Mouse (Mus musculus): Measurements from ENCODE around the gene Immp2l.

Gene Immp2l

DNA sequence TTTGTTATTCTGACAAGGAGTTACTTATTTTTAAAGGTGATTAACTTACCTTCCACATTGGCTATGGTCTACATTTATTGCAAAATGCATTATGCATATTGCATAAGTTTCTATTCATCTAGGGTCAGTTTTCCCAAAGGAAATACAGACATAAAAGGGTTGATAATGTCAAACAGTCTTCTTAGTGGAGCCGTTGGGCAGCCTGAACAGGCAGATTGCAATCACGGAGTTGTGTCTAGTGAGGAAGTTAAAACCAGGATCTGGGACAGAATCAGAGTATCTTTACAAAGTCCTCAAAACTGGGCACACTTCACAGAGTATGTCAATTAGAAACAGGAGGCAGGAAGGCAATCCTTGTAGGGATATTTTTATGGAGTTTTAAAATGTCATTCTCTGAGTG, 300.5 kb downstream of the Immp2l start:
- no peak for DNase-seq

DNA sequence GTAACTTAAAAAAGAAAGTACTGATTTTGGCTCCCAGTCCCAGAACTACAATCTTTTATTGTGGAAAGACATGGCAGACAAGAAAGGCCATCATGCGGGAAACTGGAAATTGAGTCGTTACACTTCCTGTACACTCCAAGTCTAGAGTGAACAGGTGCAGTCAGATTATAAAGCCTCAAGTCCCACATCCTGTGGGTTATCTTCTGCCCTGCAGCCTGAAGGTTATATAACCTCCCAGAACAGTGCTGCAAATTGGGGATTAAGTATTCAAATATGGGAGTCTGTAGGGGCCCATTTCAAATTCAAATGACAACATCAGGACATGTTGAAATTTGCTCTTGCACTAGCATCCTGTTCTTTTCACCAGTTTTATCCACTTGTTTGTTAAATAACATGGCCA, 301.9 kb downstream of the Immp2l start:
- no peak for DNase-seq

DNA sequence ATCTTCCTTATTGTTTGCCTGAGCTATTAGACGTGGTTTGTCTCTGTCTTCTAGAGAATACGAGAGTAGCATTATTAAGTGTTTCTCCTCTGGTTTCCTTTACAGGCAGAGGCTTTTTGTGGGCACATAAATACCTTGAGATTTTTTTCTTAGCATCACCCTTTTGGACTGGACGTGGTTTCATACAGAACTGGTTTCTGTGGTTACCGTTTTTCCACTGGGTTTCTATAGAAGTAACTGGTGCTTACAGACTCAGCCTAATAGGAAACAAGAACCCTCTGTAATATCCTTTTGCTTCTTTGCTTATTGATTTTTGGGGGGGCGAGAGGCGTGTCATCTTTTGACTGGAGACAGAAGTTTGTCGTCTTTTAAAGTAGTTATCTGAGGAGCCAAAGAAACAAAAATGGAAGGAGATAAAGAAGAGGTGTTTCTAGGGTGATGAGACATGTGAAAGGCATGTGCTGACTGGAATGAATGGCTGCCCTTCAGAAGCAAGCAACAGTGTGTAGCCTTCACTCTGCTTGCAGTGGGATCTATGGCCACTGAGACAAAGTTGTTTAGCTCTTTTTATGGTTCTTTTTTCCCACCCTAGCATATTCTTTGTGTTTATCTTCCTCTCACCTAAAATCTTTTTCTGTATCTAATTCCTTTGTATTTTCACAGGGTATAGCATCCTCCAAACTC, 307.2 kb downstream of the Immp2l start:
- DNase-seq = no peak

DNA sequence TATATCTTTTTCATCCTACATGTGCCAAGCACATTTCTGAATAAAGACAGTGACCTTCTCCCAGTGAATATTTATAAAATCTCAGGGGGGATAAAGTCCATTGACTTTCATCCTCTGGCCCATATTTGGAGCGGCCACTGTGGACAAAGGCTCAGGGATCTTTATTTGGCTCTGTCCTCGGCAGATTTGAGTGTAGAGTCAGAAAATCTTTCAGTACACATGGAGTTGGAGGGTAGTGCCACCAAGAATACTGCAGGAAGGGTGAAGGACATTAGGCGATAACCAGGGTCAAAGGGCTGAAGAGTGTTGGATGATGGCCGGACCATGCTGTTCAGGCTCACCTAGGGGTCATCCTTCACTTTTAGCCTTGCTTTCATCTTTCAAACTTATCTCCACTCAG, 321.7 kb downstream of the Immp2l start:
- no peak for DNase-seq

DNA sequence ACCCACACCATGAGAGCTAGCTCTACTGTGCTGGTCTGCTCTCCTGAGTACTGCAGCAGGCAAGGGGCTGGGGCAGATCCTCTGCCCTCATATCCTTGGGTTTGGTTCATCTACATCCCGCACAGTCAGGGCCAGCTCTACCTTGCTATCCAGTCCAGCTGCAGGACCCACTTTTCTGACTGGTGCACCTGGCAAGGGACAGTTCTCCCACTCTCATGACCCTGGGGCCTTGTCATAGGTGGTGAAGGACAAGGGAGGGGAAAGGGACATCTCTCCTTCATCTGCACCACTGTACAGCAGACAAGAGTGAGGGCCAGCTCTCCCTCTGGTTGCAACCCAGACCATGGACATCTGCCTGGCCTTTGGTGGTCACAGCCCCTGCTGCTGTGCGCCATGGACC, 323.6 kb downstream of the Immp2l start:
- DNase-seq = no peak

DNA sequence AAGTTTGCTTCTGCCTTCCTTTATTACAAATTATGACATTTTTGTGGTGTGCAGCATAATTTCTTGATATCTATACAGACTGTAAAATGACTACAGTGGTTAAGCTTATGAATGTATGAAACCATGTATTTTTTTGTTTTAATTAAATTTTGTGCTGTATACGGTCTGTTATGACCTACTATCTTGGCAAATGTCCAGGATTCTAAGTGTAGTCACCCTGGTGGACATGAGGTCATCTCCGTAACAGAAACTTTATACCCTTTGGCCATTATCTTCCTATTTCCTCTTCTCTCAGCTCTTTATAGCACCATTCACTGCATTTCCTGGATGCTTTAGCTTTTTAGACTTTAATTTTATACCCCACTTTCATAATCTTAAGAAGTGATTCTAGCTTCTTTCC, 325.5 kb downstream of the Immp2l start:
- DNase-seq = no peak

DNA sequence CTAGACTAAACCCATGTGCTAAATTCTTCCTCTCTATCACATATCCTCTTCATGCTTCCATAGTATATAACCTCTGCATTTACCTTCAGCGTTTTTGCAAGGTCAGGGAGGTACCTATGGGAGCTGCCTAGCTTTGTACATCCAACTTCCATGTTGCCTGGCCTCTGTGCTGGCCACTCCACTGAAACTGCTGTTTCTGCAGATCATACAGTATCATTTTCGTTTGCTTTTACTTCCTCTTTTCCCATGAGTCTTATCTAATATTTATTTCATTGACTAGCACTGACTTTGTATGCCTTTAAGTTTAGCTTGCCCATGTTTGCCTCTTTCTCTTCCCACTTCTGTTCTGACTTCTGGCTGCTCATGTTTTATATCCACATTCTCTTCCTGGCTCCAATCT, 325.9 kb downstream of the Immp2l start:
- DNase-seq = no peak

GRCm38 (mm10) chr12:41351275-41351674, 327.4 kb downstream of the Immp2l start:
- no peak for DNase-seq

DNA sequence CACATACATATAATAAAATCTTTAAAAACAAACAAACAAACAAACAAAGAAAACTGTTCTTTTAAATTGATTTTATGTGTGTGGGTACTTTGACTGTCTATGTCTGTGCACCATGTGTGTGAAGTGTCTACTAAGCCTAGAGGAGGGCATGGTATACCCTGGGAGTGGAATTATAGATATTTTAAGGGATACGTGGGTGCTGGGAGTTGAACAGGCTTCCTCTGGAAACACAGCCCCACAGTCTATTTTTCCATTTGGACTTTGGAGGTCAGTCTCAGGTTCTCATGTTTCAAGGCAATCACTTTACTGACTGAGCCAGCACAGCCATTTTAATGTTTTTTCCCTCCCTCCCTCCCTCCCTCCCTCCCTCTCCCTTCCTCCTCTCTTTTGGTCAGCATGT, 331.0 kb downstream of the Immp2l start:
- DNase-seq = no peak

DNA sequence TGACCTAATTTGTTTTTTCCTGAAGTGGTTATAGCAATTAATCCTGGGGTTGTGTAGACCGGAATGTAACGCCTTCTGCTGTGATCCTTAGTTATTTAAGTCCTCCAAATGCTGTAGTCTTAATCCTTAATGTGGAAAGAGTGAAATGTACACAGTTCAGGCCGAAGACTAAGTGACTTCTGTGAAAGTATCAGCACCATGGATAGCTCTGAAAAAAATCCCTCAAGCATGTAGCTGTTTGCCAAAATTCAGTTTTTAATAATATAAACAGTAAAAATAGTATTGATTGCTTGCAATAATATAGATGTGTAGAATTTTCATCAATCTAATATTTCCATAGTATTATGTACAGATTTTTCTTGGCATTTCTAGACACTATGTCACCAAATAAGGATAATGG, 332.1 kb downstream of the Immp2l start:
- DNase-seq = no peak

DNA sequence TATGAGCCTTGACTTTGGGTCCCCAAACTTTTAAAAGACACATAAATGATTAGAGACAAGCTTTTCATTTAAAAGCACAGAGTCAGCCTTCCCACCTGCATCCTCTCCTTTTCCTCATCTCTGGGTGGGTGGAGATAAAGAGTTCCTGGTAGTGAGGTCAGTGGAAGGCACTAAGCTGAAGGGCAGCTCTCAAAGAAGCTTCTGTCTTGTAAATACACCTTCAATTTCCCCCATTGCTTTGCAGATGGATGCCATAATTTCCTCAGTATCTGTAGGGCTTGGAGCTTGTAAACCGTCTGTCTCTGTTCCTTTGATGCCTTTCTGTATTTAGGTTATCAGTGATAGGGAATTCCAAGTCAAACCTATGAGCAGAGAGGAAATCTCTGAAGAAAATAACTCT, 362.8 kb downstream of the Immp2l start:
- no peak for DNase-seq

GRCm38 (mm10) chr12:41394231-41394630, 370.3 kb downstream of the Immp2l start:
- no peak for DNase-seq

DNA sequence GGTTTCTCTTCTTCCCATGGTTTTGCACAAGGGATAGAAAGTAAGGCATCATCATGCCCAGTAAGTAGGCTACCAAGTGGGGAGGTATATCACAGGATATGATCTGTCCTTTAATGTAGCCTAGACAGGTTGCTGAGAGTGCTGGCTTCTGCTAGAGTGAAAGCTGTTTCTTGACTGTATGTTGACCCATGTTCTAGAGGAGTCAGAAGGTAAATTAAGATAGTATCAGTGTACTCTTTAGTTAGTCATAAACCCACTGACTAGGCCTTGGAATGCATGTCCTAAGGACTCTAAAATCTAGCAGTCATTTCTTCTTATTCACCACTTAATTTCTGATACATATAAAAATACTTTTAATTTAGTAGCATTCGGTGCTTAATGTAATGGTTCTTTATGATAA, 377.2 kb downstream of the Immp2l start:
- DNase-seq = no peak

DNA sequence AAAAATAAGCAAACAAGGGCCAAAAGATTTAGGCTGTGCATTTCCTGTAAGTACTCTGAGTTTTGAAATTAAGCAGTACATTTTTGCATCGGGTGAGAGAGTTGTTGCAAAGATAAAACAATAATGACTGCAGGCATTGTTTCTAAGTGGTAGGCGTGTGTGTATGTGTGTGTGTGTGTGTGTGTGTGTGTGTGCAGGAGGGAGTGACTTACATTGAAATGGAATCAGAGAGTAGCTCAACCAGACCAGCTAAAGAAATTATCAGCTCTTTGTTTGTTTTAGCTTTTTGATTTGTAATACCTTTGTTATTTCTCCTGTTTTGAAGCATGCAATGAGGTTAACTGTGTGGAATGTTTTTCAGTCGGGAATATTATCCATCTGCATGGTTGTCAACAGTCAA, 378.0 kb downstream of the Immp2l start:
- DNase-seq = no peak

DNA sequence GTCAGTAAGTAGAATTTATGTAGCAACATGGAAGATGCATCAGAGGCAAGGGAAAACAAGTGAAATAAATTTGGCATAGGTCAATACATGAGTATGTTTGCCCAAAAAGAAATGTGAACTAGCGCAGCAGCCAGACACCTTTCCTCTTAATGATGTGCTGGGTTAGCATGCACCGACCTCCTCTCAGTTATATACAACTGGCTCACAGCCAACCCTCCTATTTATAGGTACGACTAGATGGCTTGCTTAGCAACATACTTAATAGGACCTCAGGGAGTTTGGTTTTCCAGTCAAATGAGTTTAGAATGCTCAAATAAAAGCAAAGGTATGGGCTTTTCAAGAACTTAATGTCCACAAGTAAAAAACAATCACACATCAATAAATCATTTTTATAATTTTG, 385.5 kb downstream of the Immp2l start:
- no peak for DNase-seq

- DNase-seq = no peak
Observed at GRCm38 (mm10) chr12:41416635-41417034, 392.7 kb downstream of the Immp2l start.

DNA sequence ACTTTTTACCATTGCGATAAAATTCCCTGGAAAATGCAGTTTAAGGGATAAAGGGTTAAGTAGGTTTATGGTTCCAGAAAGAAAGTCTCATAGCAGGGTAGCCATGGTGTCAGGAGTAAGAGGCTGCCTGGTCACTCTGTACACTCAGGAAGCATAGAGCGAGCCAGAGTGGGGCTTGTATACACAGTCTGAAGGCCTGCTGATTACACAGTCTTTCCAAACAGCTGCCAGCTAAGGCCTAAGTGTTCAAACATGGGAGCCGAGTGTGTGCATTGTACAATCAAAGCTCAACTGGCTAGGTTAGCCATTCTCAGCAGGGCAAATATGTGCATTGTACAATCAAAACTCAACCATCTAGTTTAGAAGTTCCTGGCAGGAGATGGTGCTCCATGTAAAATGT, 393.2 kb downstream of the Immp2l start:
- no peak for DNase-seq

GRCm38 (mm10) chr12:41417961-41418360, 394.1 kb downstream of the Immp2l start:
- no peak for DNase-seq

DNA sequence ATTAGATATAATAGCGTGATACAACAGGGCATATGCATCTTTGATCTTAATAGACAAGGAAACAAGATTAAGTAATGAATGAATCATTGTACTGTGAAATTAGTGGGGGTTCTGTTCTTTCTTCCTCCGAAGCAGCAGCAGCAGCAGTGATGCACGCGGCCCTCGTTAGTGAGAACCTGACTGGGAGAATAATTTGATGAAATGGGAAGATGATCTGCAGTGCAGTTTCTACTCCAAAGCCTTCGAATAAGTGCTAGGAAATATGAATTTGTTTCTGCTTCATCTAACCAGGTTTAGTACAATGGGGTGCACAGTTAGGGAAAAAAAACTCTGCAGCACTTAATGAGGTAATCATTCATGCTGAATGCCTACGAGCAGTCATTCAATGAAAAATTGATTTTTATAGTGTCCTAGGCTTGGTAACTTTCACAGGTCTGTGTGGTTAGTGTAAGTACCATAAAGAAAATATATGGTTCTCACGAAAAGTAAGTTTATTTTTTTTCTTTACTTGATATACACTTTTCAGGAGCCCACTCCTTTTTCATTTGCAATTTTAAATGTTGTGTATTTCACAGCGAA, 401.3 kb downstream of the Immp2l start:
- DNase-seq = no peak

- no peak for DNase-seq
Observed at GRCm38 (mm10) chr12:41427464-41427863, 403.6 kb downstream of the Immp2l start.

GRCm38 (mm10) chr12:41428806-41429205, 404.9 kb downstream of the Immp2l start:
- DNase-seq = no peak

- no peak for DNase-seq
Observed at GRCm38 (mm10) chr12:41436206-41436985, 412.5 kb downstream of the Immp2l start.

- no peak for DNase-seq
Observed at GRCm38 (mm10) chr12:41438446-41438845, 414.6 kb downstream of the Immp2l start.

DNA sequence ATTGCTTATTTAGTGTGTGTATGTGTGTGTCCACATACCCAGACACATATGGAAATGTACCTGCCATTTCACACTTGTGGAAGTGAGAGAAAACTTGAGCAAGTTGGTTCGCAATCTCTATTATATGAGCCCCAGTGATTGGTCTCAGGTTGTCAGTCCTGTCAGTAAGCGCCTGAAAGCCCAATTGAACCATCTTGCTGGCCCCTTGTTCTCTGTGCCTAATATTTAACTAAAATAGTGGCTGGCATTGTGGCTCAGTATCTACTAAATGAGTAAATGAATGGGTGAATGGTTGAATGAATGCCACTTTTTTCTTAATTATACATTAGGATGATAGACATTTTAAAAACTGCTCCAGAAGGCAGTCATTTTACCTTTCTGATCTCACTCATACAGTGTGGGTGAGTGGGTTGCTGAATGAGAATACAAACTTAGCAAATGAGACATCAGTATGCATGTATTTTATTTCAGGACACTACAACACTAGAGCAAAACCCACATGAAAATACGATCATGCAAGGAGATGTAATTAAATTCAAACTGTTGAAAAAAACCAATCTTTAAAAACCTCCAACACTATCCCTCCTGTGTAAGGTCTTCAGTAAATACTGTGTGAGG, 444.6 kb downstream of the Immp2l start:
- DNase-seq = no peak

All from thymus, postnatal 4 days (tissue).